Mouse (Mus musculus) urinary bladder, postnatal 36 days (tissue): ENCODE data around the gene Cpb2.

Source experiments
- DNase-seq, 2 experiments: peaks; one replicate each; pipeline ENCODE4 v3.0.0; 2022; ENCODE audit warnings: low spot score in 2 of 2, mixed read lengths in 1 of 2

Gene Cpb2

DNA sequence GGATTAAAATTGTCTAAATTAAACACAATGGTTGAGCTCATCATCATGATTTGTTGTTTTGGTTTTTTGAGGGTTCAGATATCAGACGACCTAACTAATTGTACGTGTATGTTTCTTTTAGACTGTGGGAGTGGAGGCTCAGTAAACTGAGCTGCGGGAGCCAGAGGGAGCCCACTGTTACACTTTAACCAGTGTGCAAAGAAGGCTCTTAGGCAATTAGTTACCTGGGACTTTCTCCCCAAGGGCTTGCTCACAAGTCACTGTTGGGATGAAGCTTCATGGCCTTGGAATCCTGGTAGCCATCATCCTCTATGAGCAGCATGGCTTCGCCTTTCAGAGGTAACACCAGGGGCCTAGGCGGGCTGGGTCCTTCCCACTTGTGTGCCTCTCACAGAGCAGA is at the start of gene Cpb2:
TSS of gene Cpb2 (plus strand) at position 201 of the 400 bp plus-strand sequence.
- DNase-seq = no peak

DNA sequence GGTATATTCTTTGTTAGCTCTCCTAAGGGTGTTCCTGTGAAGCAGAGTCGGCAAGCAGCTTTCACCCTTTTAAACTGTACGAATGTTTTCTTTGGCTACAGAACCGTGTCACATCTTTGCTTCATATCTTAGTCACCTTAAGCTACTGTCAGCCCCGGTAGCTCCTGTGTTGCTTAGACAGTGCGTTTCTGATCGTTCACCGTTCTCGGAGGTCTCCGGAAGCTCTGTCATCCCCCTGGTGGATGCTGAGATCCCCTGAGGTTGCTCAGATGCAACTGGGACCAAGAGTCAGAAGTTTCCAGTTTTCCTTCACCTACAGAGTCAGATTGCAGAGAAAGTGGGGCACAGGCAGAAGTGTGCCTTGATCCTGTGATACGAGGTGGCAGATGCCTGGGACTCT is 49.7 kb upstream of the Cpb2 start:
- no peak for DNase-seq

DNA sequence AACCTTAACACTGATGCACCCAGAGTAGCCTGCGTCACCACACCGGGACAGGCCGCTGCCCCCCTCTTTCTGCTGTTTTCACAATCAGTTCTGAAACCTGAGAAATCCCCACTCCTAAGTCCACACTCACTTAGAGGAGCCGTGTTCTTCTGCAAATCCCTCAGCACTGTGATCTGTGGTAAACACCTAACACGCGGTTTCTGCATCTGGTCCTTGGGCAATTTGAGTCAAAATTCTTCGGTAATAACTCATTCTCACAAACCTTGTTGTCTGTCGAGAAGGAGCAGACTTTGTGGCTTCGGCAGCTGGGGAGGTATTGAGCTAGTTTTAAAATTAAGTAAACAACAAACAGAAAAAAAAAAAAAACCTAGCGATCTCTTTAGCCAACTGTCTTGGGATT is 49.2 kb upstream of the Cpb2 start:
- DNase-seq = no peak

DNA sequence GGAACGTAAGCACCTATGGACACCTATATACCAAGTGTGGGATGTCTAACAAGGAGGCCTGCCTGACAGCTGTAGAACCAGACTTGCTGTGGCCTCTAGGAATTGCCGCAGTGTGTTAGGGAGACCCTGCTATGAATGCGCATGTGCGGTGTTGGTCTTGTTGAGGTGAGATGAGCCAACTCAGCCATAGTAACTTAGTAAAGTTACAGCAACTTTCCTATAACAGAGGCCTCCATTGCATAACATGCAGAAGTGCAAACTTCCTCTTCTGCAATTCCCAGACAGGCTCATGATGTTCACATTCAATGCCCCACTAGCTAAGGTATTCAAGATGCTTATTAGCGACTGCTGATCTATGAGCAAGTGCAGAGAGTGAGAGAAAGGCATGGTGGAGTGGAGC is 46.6 kb upstream of the Cpb2 start:
- DNase-seq = no peak

DNA sequence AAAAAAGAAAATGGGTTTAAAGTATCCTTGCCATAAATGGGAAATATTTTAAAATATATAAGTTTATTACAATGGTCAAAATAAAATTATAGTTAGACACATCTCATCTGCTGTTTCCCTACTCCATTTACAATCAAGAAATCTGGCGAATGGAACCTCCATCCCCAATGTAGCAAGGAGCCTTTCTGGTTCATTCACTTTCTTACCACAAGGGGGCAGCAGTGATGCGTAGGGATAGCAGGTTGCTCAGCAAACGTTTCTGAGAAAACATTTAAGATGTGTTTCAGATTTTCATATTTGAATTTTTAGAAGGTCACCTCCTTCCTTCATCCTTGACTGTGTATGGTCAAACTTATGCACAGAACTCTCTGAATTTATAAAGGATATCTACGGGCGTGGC is 45.1 kb upstream of the Cpb2 start:
- DNase-seq = peak in 1 of 2 experiments; percentile 20

DNA sequence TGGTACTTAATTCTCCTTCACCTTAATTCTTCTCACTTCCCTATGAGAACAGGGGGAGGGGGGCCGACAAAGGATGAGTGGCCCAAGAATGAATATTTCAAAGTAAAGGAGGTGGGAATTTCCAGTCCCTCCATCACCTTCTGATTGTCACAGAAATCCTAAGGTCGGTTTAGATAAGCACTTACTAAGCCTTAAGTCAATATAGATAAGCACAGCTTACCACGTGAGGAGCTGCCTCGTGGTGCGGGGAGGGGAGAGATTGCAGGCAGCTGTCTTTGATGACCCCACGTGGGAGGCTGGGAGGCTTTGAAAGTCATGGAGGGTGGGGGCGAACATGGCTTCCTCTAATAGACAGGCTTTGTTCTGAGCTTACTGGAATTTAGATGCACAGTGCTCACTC is 44.4 kb upstream of the Cpb2 start:
- no peak for DNase-seq

DNA sequence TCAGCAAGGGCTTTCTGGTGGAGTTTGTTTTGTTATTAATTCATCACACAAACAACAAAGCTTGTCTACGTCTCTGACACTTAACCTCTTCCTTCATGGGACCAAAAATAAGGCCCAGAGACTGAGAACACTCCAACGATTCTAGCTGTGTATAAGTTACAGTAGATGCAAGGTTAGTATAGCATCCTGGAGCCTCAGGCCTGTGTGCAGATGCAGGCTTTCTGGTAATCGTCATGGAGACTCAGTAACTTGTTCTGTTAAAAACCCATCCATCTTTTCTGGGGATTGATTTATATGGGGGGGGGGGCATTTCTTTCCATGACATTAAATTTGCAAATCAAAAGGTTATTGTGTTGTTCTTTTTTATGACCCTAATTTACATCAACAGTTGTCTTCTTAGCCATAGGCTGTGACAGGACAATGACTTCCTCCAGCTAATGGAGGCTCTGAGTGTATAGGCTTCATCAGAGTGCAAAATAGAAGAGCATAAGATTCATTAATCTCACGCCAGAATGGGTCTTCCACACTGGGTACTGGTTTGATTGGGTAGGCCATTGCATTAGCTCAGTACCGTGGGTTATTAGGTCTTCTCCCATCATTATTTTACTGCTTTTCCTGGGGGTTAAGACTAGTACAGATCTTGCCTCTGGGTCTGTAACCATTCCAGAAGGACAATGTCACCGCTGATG is 36.6 kb upstream of the Cpb2 start:
- no peak for DNase-seq

DNA sequence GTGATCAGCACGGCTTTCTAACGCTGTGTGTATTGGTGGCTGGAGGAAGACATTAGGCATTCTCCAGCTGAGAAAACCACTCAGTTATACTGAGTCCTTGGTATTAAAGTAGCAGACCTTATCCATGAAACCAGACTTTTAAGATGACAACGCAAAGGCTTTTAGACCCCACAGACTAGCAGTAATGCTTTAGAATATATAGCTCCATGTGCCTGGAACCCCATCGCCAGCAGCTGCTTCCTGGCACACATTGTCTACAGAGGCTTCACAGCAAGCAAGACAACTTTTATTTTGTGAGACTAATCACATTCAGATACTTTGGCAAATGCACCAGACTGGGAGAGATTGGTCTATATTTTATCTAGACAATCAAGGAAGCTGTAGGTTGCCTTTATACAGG is 35.8 kb upstream of the Cpb2 start:
- DNase-seq = no peak

DNA sequence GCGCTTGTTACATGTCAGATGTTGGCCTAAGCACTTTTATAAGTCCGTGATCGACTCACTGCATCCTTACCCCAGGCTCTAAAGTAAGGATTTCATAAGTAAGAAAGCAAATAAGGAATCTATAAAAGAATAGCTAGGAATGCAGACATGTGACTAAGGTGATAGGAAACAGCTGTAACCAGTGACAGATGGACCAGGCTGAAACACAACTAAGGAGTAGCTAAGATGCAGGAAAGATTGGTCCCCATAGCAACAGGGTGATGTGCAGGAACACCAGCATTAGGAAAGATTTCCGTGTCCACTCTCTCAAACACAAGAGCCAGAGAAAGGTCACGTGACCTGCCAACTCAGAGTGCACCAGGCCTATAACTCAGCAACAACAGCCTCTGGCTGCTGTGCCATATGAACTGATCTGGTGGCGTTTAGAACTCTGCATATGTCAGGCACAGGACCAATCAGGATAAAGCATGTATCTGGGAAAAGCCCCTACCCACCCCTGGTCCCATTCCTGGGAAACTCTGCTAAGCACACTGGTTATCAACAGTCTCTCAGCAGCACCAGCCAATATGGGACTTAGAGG is 33.4 kb upstream of the Cpb2 start:
- DNase-seq = no peak

DNA sequence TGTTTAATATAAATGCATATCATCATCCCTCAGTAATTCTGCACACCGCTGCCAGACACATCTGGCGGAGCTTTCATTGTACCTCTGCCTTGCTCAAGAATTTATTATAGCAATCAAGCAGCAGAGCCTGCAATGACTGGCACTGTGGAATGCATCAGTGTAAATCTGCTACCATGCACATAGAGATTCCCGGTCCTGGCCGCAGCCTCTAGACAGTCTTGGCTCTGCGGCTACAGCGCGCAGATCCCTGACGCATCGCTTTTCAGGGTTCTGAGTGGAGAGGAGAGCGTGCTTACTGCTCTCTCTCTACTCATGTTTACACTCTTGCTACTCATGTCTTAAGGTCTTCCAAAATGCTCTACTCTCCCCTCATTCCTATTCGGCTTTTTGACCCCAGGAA is 28.3 kb upstream of the Cpb2 start:
- no peak for DNase-seq

DNA sequence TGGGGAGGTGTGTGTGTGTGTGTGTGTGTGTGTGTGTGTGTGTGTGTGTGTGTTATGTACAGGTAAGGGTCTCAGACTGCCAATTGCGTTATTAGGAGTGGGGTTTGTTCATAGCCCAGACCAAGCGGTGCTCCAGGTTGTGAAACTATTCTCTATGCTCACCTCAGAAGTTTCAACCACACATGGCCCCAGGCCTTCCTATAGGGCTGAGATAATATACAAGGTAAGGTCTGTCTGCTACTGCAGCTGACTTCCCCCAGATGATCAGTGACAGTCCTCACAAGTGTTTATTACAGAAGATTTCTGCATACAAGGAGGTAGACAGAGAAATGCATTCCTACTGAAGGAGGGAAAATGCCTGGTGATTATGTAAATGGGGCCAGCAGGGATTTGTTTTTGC is 23.2 kb upstream of the Cpb2 start:
- no peak for DNase-seq

DNA sequence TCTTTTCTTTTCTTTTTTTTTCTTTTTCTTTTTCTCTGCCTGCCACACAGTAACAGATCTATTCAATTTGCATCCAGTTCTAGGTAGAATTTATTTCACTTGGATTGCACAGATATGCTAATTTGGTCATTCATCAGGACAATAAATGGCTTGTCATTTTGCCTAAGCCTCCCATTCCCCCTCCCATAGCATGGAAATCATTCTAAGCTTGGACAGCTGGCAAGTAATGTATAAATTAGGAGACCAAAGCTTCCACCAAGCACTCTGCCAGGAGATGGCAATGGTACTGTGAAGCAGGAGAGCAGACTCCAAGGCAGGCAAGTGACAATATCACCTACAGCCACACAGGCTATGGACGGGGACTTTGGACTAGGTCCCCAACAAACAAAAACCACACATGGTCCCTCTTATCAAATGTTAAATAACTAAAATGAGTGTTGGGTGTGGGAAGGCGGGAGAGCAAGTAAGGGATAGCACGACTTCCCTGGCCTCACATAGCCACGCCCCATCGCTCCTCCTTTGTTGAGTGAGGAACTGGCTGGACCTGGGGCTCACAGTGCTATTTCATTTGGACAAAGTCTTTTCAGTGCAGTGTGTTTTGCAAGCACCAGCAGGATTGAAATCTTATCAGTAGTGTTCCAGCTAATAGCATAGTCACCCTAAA is 22.7 kb upstream of the Cpb2 start:
- DNase-seq = no peak

DNA sequence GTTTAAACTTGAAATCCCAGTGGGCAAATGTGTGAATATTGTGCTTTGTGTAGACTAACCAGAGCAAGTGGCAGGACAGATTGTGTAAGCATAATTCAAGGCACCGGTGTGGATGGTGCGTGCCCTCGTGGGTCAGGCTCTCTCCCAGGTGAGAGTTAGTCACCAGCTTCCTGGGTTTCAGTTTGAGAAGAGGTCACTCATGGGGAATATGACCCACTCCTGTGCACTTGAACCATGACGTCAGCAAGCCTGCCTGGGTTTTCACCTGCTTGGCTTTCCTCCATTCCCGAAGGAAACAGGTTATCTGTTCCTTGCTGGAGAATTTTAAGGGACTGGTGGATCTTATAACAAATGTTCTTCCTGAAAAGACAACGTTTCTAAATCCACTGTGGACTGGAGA is 19.7 kb upstream of the Cpb2 start:
- DNase-seq = no peak

DNA sequence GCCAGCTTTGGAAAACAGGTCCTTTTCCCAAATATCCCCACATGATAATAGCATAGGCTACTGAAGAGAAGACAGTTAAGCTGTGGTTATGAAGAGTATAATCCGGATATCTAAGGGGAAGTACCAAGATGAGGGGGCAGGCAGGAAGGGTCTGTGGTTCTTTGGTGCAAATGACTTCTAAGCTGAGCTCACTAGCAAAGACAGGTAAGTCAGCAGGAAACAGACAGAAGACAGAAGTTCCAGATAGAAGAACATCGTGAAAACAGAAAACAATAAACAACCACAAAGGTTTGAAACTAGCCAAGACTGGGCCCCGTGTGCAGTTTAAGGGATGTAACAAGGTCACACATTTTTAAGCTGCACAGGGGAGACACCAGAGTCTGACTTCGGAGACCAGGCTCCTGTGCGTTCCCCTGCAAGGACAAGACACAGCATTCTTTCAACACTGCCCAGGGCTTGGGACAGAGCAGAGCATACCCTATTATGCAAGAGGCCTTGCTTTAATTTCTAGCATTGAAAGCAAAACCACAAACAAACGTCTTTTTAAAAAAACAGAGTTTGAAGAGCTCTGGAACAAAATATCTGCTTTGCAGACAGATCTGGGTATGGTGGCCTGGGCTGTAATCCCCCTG is 14.5 kb upstream of the Cpb2 start:
- DNase-seq = no peak

DNA sequence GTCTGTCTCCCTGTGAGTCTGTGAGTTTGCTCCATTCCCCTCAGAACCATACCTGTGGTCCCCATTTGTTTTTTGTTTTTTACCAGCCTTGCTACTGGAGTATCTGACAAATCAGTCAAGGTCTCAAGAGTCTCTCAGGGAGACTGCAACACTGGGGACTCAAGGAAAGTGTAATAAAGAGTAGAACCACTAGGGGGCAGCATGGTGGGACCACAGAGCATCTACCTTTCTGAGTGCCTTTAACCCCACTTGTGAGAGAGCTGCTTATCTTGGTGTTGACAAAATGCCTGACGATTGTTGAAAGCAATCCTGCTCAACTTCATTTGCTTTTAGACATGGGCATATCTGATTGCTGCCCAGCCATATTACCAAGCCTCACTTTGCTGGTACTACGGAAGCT is 12.3 kb upstream of the Cpb2 start:
- DNase-seq = no peak

DNA sequence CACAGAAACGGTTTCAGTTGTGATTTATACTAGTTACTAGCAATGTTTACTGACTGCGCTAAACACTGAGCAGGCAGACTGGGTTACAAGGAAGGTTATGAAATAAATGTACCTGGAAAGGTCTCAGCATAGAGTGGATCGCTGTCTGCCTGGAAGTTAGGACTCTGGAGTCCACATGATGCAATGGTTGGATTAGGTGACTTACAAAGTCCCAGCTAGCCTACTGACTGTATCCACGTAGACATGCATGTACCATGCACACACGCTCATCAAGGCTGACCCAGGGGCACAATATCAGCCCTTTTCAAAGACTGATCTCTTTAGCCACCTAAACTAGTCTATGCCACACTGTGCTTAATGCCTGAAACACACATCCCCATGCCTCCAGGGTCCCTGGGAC is 9.0 kb upstream of the Cpb2 start:
- DNase-seq = no peak

DNA sequence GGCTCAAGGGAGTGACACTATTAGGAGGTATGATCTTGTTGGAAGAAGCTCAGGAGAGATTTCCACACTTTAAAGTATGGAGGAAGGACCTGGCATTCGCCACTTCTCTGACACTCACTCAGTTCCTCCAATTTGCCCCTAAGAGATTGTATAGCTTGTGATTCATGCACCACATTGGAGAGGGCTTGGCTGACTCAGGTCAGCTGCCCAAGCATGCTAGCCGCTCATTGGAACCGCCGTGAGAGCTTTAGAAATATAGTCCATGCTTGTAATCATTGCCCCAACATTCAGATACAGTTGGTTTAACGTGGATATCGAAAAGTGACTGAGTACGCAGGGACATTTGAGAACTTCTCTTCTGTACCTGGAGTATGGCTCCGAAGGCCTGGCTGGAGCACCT is 6.5 kb upstream of the Cpb2 start:
- no peak for DNase-seq

DNA sequence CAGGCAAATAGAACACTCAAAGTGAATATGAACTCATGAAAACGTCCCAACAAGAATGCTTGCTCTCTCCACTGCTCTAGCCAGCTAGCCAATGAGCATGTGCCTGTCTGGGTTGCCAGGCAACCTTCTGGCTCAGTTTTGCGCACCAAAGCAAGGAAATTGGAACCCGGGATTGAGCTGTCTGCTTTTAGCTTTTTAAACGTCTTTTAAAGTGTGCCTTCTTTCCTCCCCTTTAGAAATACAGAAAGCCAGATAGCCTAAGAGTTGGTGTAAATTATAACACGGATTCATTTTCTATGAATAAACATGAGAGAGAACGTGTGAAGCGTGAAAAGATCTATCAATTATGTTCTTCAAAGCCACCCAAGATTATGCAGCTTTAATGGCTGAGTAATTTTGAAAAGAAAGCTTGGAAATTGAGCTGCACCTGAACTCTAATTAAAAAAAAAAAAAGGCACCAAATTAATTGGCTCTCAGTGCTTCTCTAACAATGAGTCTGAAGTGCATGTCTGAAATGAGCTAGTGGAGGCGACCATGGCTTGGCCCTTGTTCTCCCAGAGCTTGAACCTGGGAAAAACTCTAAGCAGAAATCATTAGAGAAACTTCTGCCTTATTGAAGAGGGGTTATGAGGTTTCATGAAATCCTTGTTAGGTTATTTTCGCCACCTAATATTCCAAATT is 6.0 kb upstream of the Cpb2 start:
- no peak for DNase-seq

DNA sequence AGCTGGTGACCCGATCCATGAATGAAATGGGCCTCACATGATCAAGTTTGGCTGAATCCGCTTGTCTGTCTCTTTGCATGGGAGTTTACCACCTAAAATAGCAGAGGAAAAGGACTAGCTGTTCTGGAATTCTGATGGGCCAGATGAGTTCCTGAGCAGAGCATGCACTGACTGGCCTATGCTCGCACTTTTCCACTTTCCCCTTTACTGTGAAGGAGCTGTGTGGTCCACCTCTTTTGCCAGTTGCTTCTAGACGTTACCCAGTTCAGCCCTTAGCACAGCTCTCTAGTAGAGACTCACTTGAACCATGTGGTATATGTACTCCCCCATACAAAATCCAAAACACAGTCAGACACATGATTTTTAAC is 5.5 kb upstream of the Cpb2 start:
- no peak for DNase-seq

DNA sequence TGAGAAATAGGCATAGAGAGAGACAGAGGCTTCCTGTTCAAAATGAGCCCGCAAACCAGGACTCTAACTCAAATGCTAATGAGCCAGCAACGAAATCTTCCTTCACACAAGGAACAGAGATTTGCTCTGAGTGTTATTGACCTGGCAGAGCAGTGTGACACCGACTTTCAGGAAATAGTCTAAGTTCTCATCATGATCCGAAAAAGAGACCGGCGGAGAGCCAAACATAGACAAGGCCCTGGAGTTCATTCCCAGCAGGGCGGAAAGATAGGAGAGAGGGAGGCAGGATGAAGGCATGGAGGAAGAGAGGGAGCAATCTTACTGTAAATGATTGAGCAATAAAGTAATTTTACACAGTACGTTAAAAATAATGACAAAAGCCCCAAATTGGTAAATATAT is 5.0 kb upstream of the Cpb2 start:
- DNase-seq = no peak

DNA sequence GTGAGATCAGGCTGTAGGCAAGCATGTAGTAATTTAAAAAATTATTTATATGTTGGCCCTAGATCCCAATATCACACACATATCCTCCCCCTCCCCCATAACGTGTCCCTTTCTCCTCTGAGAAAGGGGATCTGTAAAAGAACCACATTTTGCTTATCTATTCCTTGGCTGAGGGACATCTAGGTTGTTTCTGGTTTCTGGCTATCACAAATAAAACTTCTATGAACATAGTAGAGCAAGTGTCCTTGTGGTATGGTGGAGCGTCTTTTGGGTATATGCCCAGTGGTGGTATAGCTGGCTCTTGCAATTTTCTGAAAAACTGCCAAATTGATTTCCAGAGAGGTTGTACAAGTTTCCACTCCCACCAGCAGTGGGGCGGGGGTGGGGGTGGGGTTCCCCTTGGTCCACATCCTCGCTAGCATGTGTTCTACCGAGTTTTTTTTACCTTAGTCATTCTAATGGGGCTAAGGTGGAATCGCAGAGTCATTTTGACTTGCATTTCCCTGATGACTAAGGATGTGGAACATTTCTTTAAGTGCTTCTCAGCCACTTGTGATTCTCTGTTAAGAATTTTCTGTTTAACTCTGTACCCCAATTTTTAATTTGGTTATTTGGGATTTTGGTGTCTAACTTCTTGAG is 3.9 kb upstream of the Cpb2 start:
- no peak for DNase-seq
